Mouse (Mus musculus) hindbrain, embryonic 10.5 days (tissue): Measurements from ENCODE around the gene Myof. TPM values are rescaled to one million over a fixed set of nuclear protein-coding genes. Genes with fewer than 3 reads are reported as not detected.
A peak's percentile ranks its signal among the peaks of the same experiment; 100 is the strongest.

ENCODE experiments used
- DNase-seq: peaks from one replicate; pipeline ENCODE4 v3.0.0-alpha.2; 2017; ENCODE audit warnings: low spot score
- H3K27ac ChIP-seq: fragments of 300-500 bp; sonication (generic); 2 replicates; pipeline ENCODE4 v1.5.1; 2016; ENCODE audit warnings: mild to moderate bottlenecking, moderate library complexity
- H3K27me3 ChIP-seq: fragments of 300-500 bp; sonication (generic); 2 replicates; pipeline ENCODE4 v1.6.1; 2016; ENCODE audit warnings: mild to moderate bottlenecking; ENCODE audit not compliant: poor library complexity, insufficient read depth, severe bottlenecking
- H3K36me3 ChIP-seq: fragments of 300-500 bp; sonication (generic); 2 replicates; pipeline ENCODE4 v1.6.1; 2016; ENCODE audit warnings: mild to moderate bottlenecking, moderate library complexity
- H3K4me1 ChIP-seq: fragments of 300-500 bp; sonication (generic); replicated peaks from 2 replicates; pipeline ENCODE4 v1.6.1; 2016; ENCODE audit warnings: mild to moderate bottlenecking
- H3K4me3 ChIP-seq: fragments of 300-500 bp; sonication (generic); 2 replicates; pipeline ENCODE4 v1.5.1; 2016; ENCODE audit warnings: mild to moderate bottlenecking, moderate library complexity
- H3K9me3 ChIP-seq: fragments of 300-500 bp; sonication (generic); 2 replicates; pipeline ENCODE4 v1.6.1; 2016; ENCODE audit warnings: mild to moderate bottlenecking, moderate library complexity
- WGBS: fragments of 180-500 bp; shearing (Covaris S2); methylation state at CpG from one replicate; pipeline ENCODE4 v1.1.7; 2016; 5-methylcytosine and 5-hydroxymethylcytosine counted together
- polyA plus RNA-seq: library from polyadenylated mRNA; unstranded; fragments of >200 nt; fragmentation: Nextera tagmentation; extraction: Ambion mirVana; gene quantifications from 2 replicates; pipeline ENCODE4 v1.2.1, GENCODE M21; 2016

The Myof gene
- polyA plus RNA-seq, 1 experiment from 2014 or later, result 2.4 TPM

DNA sequence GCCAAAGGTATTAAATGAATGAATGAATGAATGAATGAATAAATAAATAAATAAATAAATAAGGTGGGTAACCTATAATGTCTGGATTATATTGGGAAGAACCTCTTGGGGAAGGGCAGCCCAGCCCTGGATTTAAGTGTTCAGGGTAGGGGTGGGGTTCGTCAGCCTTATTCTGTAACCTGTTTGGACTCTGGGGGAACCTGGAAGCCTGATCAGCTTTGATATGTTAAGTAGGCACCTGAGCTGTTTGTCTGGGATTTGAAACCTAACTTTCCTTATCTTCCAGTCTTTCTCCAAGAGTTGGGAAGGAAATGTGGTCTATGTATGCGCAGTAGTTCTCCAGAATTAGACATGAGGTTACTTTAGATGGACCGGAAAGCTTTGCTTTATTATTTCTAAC, 19.8 kb upstream of the Myof start:
- Histone ChIP-seq H3K4me1 (no peaks in the 10 kb centered on the region), H3K9me3 (no peaks in the 10 kb centered on the region), H3K36me3 (peaks cover 90% of the 10 kb centered on the region), H3K27ac (no peak overlapping the region), H3K27me3 (no peaks in the 10 kb centered on the region), H3K4me3 (no peak overlapping the region)
- WGBS, result 88% methylated on average over 3 of the region's 3 CpGs
- no peak for DNase-seq

DNA sequence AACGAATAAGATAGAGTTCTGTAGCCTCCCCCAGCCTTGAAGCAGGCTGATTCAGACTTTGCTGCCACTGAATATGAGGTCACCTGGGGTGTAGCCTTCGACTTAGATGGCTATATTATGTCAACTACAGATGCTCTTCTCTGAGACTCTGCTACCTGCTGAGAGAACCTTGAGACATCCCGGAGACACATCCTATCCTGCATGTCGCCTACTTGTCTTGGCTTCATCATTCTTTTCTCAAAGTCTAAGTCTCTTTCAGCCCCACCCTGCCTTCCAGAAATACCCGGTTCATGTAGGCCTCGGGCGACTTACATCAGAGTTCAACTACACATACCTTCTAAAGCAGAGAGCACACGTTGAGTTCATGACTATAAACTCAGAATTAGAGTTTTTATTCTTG, 13.6 kb upstream of the Myof start:
- Histone ChIP-seq H3K27ac (no peak overlapping the region), H3K27me3 (no peaks in the 10 kb centered on the region), H3K36me3 (peaks cover 53% of the 10 kb centered on the region), H3K4me1 (peaks cover 25% of the 10 kb centered on the region), H3K4me3 (0 out of 2 replicates have a peak overlapping the region, but pooled peaks have one; percentile 76), H3K9me3 (no peaks in the 10 kb centered on the region)
- DNase-seq, result no peak
- 92% methylated on average over 8 of the region's 8 CpGs for WGBS

DNA sequence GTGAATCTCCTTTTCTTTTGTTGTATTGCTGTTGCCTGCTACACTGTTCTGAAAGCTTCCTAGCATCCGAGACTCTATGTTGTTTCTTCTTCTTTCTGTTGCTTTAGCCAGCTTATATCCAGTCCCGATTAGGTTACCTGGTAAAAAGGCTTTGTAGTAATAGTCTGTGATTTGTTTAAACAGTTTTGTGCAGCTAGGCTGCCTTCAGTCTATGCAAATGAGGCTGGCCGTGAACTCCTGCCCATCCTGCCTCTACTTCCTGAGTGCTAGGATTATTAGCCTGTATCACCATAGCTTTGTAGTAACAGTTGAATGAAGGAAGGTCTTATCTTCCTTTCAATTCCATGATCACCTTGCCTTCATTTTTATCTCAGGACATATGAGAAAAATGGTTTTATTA, 12.9 kb upstream of the Myof start:
- Histone ChIP-seq H3K9me3 (no peaks in the 10 kb centered on the region), H3K27ac (no peak overlapping the region; the same call in 1 of the 2 replicates), H3K4me1 (peaks cover 25% of the 10 kb centered on the region), H3K4me3 (peak overlapping the region; percentile 76), H3K36me3 (peaks cover 46% of the 10 kb centered on the region), H3K27me3 (no peaks in the 10 kb centered on the region)
- DNase-seq, result no peak
- WGBS, result 68% methylated on average over 3 of the region's 3 CpGs

DNA sequence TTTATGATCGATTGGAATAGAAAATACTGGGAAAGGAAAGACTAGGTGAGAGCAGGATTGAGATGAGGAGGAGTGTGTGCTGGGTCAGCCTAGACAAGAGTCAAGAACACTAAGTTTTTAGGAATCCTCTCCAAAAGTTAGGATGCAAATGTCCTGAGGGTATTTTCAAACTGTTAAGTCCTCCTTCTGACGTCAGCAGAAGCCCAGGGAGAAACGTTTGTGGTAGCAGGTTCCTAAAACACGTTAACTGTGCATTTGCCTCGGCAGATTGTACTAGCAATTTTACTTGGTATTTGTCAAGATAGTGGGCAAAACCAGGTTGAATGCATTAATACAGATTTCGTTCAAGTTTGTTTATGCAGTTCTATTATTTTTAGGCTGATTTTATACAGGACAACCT, 12.4 kb upstream of the Myof start:
- Histone ChIP-seq H3K4me3 (peak overlapping the region; percentile 76), H3K27ac (peak overlapping the region; percentile 93), H3K36me3 (peaks cover 41% of the 10 kb centered on the region), H3K4me1 (peaks cover 25% of the 10 kb centered on the region), H3K27me3 (no peaks in the 10 kb centered on the region), H3K9me3 (no peaks in the 10 kb centered on the region)
- WGBS, result 26% methylated on average over 6 of the region's 6 CpGs
- DNase-seq, result no peak

DNA sequence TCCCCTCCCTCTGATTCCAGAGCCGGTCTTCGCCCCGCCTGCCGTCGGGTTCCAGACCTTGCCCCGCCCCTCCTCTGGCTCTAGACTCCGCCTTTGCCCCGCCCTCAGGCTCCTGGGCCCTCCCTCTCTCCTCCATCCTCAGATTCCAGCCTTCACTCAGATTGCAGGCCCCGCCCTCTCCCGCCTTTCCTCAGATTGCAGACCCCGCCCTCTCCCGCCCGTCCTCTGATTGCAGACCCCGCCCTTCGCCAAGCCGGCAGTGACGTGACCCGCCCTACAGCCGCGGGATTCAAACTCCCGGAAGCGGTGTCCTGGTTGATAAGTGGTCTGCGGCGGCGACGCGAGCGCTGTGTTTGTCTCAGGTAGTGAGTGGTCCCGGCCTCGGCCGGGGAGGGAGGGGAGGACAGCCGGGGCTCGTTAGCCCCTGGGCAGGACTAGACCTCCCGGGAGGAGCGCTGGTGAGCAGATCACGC, 11.4 kb upstream of the Myof start, which contains the start of gene Cep55:
Gene Cep55 (plus strand): TSS at position 292 of the 473 bp plus-strand sequence.
- under 1% methylated on average over 36 of the region's 36 CpGs for WGBS
- Histone ChIP-seq H3K27ac (peak within 1 kb of the TSS; percentile 93), H3K27me3 (no peaks in the 10 kb centered on the region), H3K4me1 (peaks cover 25% of the 10 kb centered on the region), H3K4me3 (peak within 1 kb of the TSS; percentile 76), H3K36me3 (peaks cover 31% of the 10 kb centered on the region), H3K9me3 (no peaks in the 10 kb centered on the region)
- peak; percentile 100 for DNase-seq

DNA sequence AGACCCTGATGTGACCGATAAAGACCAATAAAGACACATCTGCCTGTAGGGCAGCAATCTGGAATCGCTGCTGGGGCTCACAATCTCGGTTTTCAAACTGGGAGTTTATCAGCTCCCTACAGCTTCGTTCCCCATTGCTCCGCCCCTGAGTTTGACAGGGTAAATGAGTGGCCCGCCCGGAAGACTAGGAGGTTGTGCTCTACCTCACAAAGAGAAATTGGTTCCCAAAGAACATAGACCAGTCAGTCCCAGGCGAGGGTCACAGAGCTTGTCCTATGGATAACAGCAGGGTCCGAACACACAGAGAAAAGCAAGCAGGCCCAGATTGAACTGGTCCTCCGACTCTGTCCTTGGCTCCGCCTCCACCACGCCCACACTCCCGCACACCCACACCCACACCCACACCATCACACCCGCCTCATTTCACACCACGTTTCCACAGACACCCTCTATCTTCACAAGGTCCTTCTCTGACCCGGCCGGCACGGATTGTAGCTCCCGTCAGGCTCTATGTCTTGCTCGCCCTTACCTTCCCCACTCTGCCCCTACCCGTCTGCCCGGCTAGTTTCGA, 10.9 kb upstream of the Myof start:
- Histone ChIP-seq H3K9me3 (no peaks in the 10 kb centered on the region), H3K4me3 (peak overlapping the region; percentile 76), H3K27me3 (no peaks in the 10 kb centered on the region), H3K36me3 (peaks cover 26% of the 10 kb centered on the region), H3K27ac (peak overlapping the region; percentile 93), H3K4me1 (peaks cover 25% of the 10 kb centered on the region)
- WGBS, result under 1% methylated on average over 23 of the region's 23 CpGs
- DNase-seq, result no peak

DNA sequence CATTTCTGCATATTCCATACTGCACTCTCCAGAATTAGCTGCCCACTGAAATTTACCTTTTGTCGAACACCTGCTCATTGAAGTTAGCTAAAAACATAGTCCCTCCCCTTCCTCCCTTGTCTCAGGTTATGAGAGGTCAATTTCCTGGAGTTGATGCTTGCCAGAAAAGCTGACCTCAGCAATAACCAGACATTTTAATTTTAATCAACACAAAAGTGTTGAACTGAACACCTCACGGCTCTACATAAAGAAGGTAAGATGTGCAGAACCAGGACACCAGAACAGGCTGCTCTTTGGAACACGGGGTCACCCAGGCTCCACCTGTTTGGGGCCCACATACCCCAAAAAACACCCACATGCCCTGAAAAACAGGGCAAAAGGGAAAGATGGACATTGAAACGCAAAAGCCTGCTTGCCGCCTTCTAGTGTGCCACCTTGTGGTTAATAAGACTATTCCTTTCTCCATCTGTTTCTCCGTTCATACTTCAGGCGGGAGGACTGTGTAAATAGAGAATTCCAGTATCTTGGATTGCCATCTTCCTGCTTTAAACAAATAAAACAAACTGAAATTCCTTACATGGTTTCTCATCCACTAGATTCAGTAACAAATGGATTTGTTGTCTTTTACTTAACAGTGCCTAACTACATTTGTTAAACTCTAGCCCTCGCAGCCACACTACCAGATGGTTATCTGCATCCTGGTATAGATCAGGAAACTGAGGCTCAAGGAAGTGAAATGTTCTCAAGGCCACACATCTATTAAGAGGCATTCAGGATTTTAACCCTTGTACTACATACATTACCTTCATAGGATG, 10.1 kb upstream of the Myof start:
- Histone ChIP-seq H3K4me3 (peak overlapping the region; percentile 76), H3K27me3 (no peaks in the 10 kb centered on the region), H3K4me1 (peaks cover 25% of the 10 kb centered on the region), H3K27ac (peak overlapping the region; percentile 93), H3K36me3 (peaks cover 18% of the 10 kb centered on the region), H3K9me3 (no peaks in the 10 kb centered on the region)
- 31% methylated on average over 8 of the region's 8 CpGs for WGBS
- DNase-seq, result peak; percentile 26

DNA sequence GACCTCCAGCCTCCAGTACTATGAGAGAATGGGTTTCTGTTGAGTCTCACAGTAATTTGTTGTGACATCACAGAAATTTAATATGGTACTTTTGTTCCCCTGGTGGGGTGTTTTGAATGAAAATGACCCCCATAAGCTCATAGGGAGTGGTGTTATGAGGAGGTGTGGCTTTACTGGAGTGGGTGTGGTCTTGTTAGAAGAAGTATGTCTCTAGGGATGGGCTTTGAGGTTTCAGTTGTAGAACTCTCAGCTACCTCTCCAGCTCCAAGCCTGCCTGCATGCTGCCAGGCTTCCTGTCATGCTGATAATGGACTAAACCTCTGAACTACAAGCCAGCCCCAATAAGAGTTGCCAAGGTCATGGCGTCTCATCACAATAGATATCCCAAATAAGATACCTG, 6.3 kb upstream of the Myof start:
- no peak for DNase-seq
- no peaks in the 10 kb centered on the region for H3K9me3 ChIP-seq

DNA sequence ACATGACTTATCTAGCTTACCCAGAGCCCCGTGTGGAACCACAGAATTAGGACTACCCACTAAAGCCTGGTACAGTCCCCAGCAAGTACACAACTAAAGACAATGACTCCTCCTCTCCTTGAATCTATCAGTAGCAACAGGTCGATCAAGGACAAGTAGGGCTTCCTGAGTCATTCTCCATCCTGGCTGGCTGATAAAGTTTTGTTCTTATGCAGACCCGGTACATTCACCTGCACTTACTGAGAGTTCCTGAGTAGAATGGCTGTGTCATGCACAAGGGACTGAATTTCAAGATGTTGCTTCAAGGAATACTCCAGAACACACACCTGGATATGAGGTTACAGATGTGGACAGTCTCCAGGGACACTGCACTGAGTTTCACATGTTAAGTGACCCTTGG, 1.8 kb upstream of the Myof start:
- H3K4me1 ChIP-seq, result peaks cover 19% of the 10 kb centered on the region
- no peaks in the 10 kb centered on the region for H3K36me3 ChIP-seq
- no peak overlapping the region for H3K4me3 ChIP-seq
- DNase-seq, result no peak
- 92% methylated on average over 3 of the region's 3 CpGs for WGBS
- no peaks in the 10 kb centered on the region for H3K9me3 ChIP-seq
- no peak overlapping the region for H3K27ac ChIP-seq
- H3K27me3 ChIP-seq, result peaks cover 49% of the 10 kb centered on the region

More for the DNA sequence above, 6.3 kb upstream of the Myof start:
- Histone ChIP-seq H3K4me1 (peaks cover 10% of the 10 kb centered on the region; the same call in 1 of the 2 replicates), H3K27me3 (peaks cover 6% of the 10 kb centered on the region; the same call in 1 of the 2 replicates), H3K4me3 (no peak overlapping the region), H3K36me3 (no peaks in the 10 kb centered on the region), H3K27ac (no peak overlapping the region)
- 88% methylated on average over 1 of the region's 1 CpGs for WGBS

DNA sequence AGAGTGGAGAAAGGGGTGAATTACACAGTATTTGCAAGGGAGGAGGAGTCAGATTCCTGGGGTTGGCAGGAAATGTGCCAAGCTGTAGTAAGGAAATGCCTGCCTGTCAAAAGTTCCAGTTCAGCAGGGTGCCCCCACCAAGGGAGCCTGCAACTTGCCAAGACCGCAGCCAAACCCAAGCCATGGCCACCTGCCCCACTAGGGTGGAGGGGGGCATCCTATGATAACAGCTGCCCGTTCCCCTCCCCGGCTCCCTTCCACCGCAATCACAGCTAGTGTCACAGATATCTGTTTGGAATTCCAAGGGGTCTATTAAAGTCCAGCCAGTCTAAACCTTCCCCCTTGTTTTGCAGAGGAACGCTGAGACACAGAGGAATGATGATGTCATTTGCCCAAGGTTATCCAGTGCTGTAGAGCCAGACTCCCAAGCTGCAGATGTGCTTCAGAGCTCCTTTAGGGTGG, 1.1 kb downstream of the Myof start:
- Histone ChIP-seq H3K4me3 (peak overlapping the region; percentile 55; the same call in 1 of the 2 replicates), H3K27ac (no peak overlapping the region), H3K36me3 (no peaks in the 10 kb centered on the region), H3K27me3 (peaks cover 49% of the 10 kb centered on the region), H3K9me3 (no peaks in the 10 kb centered on the region), H3K4me1 (peaks cover 19% of the 10 kb centered on the region)
- 42% methylated on average over 5 of the region's 5 CpGs for WGBS
- no peak for DNase-seq

DNA sequence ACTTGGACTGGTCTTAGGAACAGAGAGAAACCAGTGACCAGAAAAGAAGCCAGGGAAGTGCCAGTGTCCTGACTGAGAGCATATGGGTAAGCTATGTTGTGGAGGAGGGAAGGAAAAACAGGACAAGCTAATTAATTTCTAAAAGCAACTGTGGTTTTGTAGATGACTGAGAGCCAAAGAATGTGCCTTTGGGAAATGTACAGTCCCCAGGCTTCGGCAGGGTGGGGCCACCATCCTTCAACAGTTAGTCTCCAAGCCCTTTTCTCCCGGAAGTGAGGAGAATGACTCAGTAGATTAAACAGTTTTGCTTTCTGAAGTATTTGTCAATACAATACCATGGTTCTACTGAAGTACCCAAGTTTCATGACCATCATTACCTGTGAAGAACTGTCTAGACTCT, 5.1 kb downstream of the Myof start:
- 85% methylated on average over 2 of the region's 2 CpGs for WGBS
- DNase-seq, result no peak
- Histone ChIP-seq H3K4me1 (peaks cover 16% of the 10 kb centered on the region), H3K27me3 (peaks cover 29% of the 10 kb centered on the region), H3K36me3 (no peaks in the 10 kb centered on the region), H3K9me3 (no peaks in the 10 kb centered on the region), H3K4me3 (no peak overlapping the region), H3K27ac (no peak overlapping the region)

DNA sequence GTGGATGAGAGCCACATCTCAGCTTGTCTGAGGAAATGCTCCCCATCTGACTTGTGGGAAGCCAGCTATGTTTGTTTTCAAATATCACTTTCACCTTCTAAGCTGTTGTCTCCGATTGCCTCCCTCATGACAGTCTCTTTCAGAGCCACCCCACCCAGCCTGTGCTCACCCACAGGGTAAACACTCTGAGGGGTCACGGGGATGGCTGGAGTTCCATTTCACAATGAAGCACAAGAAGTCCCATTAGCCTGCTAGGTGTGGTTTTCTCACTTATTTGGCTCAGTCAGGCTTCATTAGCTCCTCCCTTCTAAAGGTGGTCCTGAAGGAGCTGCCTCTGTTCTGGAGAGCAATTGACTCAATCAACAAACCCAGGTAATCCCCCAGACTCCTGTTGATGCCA, 7.6 kb downstream of the Myof start:
- 72% methylated on average over 2 of the region's 2 CpGs for WGBS
- Histone ChIP-seq H3K4me3 (no peak overlapping the region), H3K27ac (no peak overlapping the region), H3K4me1 (peaks cover 9% of the 10 kb centered on the region; the same call in 1 of the 2 replicates), H3K36me3 (no peaks in the 10 kb centered on the region), H3K9me3 (no peaks in the 10 kb centered on the region), H3K27me3 (peaks cover 4% of the 10 kb centered on the region; the same call in 1 of the 2 replicates)
- DNase-seq, result no peak

DNA sequence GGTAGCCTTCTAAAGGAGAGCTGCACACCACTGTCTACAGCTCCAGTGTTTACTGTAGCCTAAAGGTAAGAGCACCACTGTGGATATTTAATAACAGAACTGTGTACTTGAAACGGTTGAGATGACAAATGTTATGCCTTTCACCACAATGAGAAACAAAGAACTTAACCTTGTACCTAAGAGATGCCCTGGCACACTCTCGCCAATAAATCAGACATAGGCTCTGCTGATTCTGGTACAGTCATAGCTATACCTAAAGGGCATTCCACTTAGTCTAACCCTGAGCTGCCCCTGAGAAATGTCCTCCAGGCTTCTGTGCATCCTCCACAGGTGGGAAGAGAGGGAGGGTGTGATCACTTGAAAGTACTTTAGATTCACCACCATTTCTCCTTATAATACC, 8.7 kb downstream of the Myof start:
- H3K27me3 ChIP-seq, result no peaks in the 10 kb centered on the region
- DNase-seq, result no peak
- no peaks in the 10 kb centered on the region for H3K36me3 ChIP-seq
- H3K4me1 ChIP-seq, result peaks cover 19% of the 10 kb centered on the region
- WGBS, result 84% methylated on average over 2 of the region's 2 CpGs
- no peaks in the 10 kb centered on the region for H3K9me3 ChIP-seq
- H3K4me3 ChIP-seq, result no peak overlapping the region
- H3K27ac ChIP-seq, result no peak overlapping the region
